Mouse (Mus musculus) heart, embryonic 13.5 days (tissue): ENCODE data around the gene Zfp420. TPM values are rescaled to one million over a fixed set of nuclear protein-coding genes. Genes with fewer than 3 reads are reported as not detected.
"Not testable (repeated sequence)": the region's sequence is repeated elsewhere in the genome, so short reads cannot be mapped to it uniquely, and the experiment has no call there.

Experiments used
- ATAC-seq: fragments of 200-750 bp; cut with Nextera tagmentation; 2 replicates; pipeline ENCODE4 v1.8.0; 2017; ENCODE audit warnings: moderate TSS enrichment; ENCODE audit not compliant: insufficient number of reproducible peaks, low FRiP score, low TSS enrichment; ENCODE audit errors: extremely low read depth
- H3K27ac ChIP-seq: fragments of 300-500 bp; sonication (generic); replicated peaks from 2 replicates; pipeline ENCODE4 v1.5.1; 2015; ENCODE audit warnings: moderate library complexity, mild to moderate bottlenecking, inconsistent platforms
- H3K27me3 ChIP-seq: fragments of 300-500 bp; sonication (generic); replicated peaks from 2 replicates; pipeline ENCODE4 v1.6.1; 2015; ENCODE audit warnings: mild to moderate bottlenecking, inconsistent platforms
- H3K36me3 ChIP-seq: fragments of 300-500 bp; sonication (generic); 2 replicates; pipeline ENCODE4 v1.6.1; 2015; ENCODE audit warnings: mild to moderate bottlenecking, inconsistent platforms
- H3K4me1 ChIP-seq: fragments of 300-500 bp; sonication (generic); 2 replicates; pipeline ENCODE4 v1.6.1; 2015; ENCODE audit warnings: inconsistent platforms
- H3K4me2 ChIP-seq: fragments of 300-500 bp; sonication (generic); 2 replicates; pipeline ENCODE4 v1.6.1; 2015; ENCODE audit warnings: inconsistent platforms, mild to moderate bottlenecking, moderate library complexity
- H3K4me3 ChIP-seq: fragments of 300-500 bp; sonication (generic); 2 replicates; pipeline ENCODE4 v1.5.1; 2015; ENCODE audit warnings: moderate library complexity, mild to moderate bottlenecking, inconsistent platforms
- H3K9ac ChIP-seq: fragments of 300-500 bp; sonication (generic); 2 replicates; pipeline ENCODE4 v1.6.1; 2015; ENCODE audit warnings: inconsistent platforms, mild to moderate bottlenecking, moderate library complexity
- H3K9me3 ChIP-seq: fragments of 300-500 bp; sonication (generic); 2 replicates; pipeline ENCODE4 v1.6.1; 2016; ENCODE audit warnings: inconsistent platforms
- WGBS: fragments of 180-500 bp; shearing (Covaris S2); methylation state at CpG from one replicate; pipeline ENCODE4 v1.1.7; 2015; ENCODE audit warnings: mixed read lengths; 5-methylcytosine and 5-hydroxymethylcytosine counted together
- polyA plus RNA-seq: library from polyadenylated mRNA; unstranded; fragments of >200 nt; fragmentation: Nextera tagmentation; extraction: Ambion mirVana; gene quantifications from 2 replicates; pipeline ENCODE4 v1.2.1, GENCODE M21; 2015

Zfp420 gene
- polyA plus RNA-seq, 1 experiment from 2014 or later = 3.0 TPM

DNA sequence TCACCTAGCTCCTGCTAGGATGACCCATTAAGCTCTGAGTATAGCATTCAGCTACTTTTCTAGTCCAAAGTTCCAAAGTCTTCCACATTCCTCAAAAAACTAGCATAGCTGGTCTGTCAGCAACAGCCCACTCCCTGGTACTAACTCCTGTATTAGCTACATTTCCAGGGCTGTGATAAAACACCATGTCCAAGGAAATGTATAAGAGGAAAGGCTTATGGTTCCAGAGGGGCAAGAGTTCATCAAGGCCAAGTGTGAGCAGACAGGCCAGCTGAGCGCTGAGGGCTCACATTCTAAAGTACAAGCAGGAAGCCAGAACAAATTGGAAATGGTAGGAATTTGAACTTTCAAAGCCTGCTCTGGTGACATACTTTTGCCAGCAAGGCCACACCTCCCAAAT, 17.7 kb upstream of the Zfp420 start:
- Histone ChIP-seq H3K4me2 (no peak overlapping the region), H3K9me3 (no peaks in the 10 kb centered on the region), H3K4me3 (no peak overlapping the region), H3K36me3 (peaks cover 35% of the 10 kb centered on the region), H3K27ac (no peak overlapping the region), H3K9ac (no peak overlapping the region), H3K4me1 (no peaks in the 10 kb centered on the region), H3K27me3 (no peaks in the 10 kb centered on the region)
- WGBS = 75% methylated on average over 1 of the region's 1 CpGs
- no peak for ATAC-seq

DNA sequence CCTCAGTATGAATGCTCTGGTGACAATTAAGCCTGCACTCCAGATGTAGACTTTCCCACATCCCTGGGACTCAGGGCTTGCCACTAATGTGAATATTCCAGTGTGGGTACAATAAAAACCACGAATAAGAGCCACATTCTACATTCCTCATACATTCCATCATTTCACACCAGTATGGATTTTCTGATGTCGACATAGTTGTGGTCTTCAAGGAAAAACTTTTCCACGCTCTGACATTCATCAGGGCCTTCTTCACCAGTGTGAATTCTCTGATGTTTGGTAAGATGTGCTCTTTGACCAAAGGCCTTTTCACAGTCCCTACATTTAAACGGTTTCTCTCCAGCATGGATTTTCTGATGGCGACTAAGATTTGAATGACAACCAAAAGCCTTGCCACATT, 15.2 kb upstream of the Zfp420 start:
- H3K9ac ChIP-seq = no peak overlapping the region
- peaks cover 55% of the 10 kb centered on the region for H3K36me3 ChIP-seq
- no peak overlapping the region for H3K4me3 ChIP-seq
- H3K27me3 ChIP-seq = no peaks in the 10 kb centered on the region
- 78% methylated on average over 5 of the region's 5 CpGs for WGBS
- H3K4me1 ChIP-seq = no peaks in the 10 kb centered on the region
- no peak overlapping the region for H3K4me2 ChIP-seq
- ATAC-seq = no peak
- H3K9me3 ChIP-seq = no peaks in the 10 kb centered on the region
- H3K27ac ChIP-seq = no peak overlapping the region

DNA sequence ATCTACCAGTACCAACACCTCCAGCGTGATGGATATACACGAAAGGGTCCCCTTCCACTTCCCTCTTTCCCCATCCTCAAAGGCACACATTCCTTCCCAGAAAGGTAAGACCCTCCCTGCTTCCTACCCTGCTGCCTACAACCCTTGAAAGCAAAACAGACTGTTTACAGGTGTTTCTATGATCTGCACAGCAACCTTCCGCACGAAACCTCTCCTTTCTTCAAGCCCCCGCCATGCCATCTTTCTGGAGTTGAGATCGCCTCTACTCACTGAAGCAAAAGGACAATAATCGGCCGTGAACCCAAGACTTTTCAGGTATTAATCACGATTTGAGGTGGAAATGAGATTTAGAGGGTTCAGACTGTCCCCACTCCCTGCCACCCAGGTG, 7.0 kb upstream of the Zfp420 start:
- no peaks in the 10 kb centered on the region for H3K27me3 ChIP-seq
- H3K27ac ChIP-seq = no peak overlapping the region
- WGBS = 45% methylated on average over 9 of the region's 9 CpGs
- H3K4me1 ChIP-seq = peaks cover 5% of the 10 kb centered on the region; the same call in 1 of the 2 replicates
- H3K4me2 ChIP-seq = peak overlapping the region; percentile 69
- peaks cover 21% of the 10 kb centered on the region; the same call in 1 of the 2 replicates for H3K36me3 ChIP-seq
- no peaks in the 10 kb centered on the region for H3K9me3 ChIP-seq
- peak overlapping the region; percentile 55 for H3K4me3 ChIP-seq
- ATAC-seq = no peak
- peak overlapping the region; percentile 67 for H3K9ac ChIP-seq

DNA sequence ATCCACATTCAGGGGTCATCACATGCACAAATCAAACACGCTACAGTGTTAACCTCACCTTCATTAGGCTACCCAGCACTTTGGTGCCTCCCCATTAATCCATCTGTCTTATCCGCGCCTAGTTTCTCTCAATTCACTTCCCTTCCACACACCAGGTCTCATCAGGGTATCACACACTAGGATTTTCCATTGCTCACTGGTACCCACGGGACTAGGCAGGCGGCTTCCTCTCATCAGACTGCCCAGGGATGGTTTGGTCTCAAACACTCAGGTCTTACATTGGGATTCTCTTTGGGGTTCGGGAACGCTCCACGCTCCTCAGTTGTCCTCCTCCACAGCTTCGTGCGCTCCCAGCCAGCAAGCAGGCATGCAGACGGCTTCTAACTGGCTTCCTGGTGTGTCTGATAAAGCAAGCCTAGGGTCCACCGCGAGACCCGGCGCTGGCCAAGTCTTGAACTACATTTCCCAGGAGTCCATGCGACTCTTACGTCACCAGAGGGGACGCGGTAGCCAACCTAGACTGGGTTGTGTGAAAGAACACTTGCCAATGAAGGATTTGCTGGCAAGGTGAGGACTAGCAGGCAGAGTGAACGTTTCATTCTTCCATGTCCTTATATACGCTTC, 6.4 kb upstream of the Zfp420 start, which contains the start of gene Zfp940:
Zfp940 (minus strand) TSS at position 451 of the 624 bp plus-strand sequence.
- no peaks in the 10 kb centered on the region for H3K27me3 ChIP-seq
- H3K4me3 ChIP-seq = peak within 1 kb of the TSS; percentile 55
- H3K9ac ChIP-seq = peak within 1 kb of the TSS; percentile 67
- H3K4me2 ChIP-seq = peak within 1 kb of the TSS; percentile 69
- ATAC-seq = peak; percentile 88
- H3K27ac ChIP-seq = no peak within 1 kb of the TSS
- peaks cover 18% of the 10 kb centered on the region; the same call in 1 of the 2 replicates for H3K36me3 ChIP-seq
- no peaks in the 10 kb centered on the region for H3K9me3 ChIP-seq
- WGBS = 1% methylated on average over 21 of the region's 21 CpGs
- peaks cover 5% of the 10 kb centered on the region; the same call in 1 of the 2 replicates for H3K4me1 ChIP-seq

DNA sequence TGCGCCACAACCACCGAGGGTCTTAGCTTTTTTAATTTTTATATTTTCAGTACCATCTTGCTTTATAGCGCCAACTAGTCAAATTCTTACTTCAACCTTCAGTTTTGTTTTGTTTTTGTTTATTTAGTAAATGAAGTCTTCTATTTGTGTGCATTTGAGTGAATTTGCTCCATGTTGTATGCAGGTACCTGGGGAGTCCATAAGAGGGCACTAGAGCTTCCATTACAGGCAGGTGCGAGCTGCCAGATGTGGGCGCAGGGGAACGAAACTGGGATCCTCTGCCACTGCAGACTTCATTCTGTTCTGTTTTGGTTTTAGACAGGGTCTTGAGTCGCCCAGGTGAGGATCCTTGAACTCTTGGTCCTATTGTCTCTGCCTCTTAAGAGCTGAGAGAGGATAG, 1.9 kb downstream of the Zfp420 start:
- WGBS = 85% methylated on average over 7 of the region's 7 CpGs

DNA sequence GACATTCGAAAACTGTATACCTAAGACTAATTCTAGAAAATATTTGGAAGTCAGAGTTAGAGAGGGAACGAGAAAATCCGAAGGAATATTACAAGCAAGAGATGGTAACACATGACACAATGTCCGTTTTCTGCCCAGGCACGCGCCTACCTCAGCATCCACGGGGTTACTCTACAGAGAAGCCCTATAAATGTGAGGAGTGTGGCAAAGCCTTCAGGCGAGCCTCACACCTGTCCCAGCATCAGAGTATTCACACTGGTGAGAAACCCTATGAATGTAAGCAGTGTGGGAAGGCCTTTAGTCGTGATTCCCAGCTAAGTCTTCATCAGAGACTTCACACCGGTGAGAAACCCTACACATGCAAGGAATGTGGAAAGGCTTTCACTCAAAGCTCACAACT, 14.5 kb downstream of the Zfp420 start:
- no peaks in the 10 kb centered on the region for H3K27me3 ChIP-seq
- no peak for ATAC-seq
- H3K4me3 ChIP-seq = no peak overlapping the region
- H3K9me3 ChIP-seq = peaks cover 58% of the 10 kb centered on the region
- WGBS = 90% methylated on average over 10 of the region's 10 CpGs
- peaks cover 61% of the 10 kb centered on the region for H3K36me3 ChIP-seq
- no peak overlapping the region for H3K27ac ChIP-seq
- no peak overlapping the region for H3K4me2 ChIP-seq
- H3K9ac ChIP-seq = no peak overlapping the region
- no peaks in the 10 kb centered on the region for H3K4me1 ChIP-seq

More for the DNA sequence above, 1.9 kb downstream of the Zfp420 start:
- no peaks in the 10 kb centered on the region for H3K9me3 ChIP-seq
- H3K4me3 ChIP-seq = no peak overlapping the region
- H3K4me2 ChIP-seq = no peak overlapping the region
- no peaks in the 10 kb centered on the region for H3K27me3 ChIP-seq
- peaks cover 7% of the 10 kb centered on the region for H3K4me1 ChIP-seq
- H3K27ac ChIP-seq = no peak overlapping the region
- peaks cover 5% of the 10 kb centered on the region; the same call in 1 of the 2 replicates for H3K36me3 ChIP-seq
- ATAC-seq = no peak; the same call in 1 of the 2 replicates
- no peak overlapping the region for H3K9ac ChIP-seq

DNA sequence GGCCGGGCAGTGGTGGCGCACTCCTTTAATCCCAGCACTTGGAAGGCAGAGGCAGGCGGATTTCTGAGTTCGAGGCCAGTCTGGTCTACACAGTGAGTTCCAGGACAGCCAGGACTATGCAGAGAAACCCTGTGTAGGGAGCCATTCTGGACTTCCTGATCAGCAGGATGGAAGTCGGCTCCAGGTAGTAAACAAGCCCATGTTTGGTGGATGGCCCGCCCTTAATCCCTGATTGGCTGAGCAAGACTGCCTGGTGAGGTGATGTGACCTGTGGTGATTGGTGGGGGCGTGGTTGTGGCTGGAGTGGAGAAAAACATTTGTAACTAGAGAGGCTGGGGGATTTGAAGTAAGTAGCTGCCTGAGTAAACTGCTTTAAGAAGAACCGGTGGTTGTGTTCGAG, 17.8 kb downstream of the Zfp420 start:
- not testable (repeated sequence) for ATAC-seq
- WGBS = 92% methylated on average over 9 of the region's 9 CpGs

DNA sequence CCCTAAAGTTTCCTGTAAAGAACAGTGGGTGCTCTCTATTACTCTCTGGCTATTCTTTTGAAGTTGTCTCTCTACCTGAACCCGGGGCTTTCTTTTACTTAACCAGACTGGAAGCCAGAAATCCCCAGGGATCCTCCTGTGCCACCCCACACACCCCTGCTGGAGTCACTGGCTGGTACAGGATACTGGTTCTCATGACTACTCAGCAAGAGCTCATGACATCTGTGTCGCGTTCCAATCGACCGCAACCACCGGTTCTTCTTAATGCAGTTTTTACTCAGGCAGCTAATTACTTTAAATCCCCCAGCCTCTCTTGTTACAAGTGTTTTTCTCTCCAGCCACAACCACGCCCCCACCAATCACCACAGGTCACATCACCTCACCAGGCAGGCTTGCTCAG, 20.3 kb downstream of the Zfp420 start:
- Histone ChIP-seq H3K27ac (no peak overlapping the region), H3K9me3 (peaks cover 43% of the 10 kb centered on the region), H3K4me1 (no peaks in the 10 kb centered on the region), H3K9ac (no peak overlapping the region), H3K36me3 (peaks cover 28% of the 10 kb centered on the region), H3K4me2 (no peak overlapping the region), H3K27me3 (no peaks in the 10 kb centered on the region), H3K4me3 (no peak overlapping the region)
- no peak for ATAC-seq
- 80% methylated on average over 7 of the region's 7 CpGs for WGBS

More for the DNA sequence above, 17.8 kb downstream of the Zfp420 start:
- not testable (repeated sequence) for H3K27me3 ChIP-seq, H3K4me1 ChIP-seq, H3K4me3 ChIP-seq, H3K4me2 ChIP-seq, H3K27ac ChIP-seq, H3K9ac ChIP-seq
- peaks cover 41% of the 10 kb centered on the region for H3K9me3 ChIP-seq
- H3K36me3 ChIP-seq = peaks cover 50% of the 10 kb centered on the region

DNA sequence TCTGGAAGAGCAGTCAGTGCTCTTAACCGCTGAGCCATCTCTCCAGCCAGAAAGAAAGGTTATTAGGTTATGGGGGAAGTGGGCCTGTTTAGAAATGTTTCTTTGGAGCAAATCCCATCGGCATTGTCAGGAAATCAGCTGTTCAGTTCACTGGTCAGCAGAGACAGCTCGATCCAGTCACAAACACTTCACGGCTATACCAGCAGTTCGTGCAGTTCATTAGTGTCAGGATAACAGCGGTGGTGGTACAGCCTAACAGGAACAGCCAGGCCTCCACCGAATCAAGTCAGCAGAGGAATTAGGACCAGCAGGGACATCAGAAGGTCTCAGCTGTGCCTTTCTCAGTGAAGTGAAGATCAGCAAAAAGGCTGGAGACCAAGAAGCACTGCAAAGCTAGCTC, 21.1 kb downstream of the Zfp420 start:
- no peak overlapping the region for H3K4me3 ChIP-seq
- WGBS = 79% methylated on average over 7 of the region's 7 CpGs
- no peaks in the 10 kb centered on the region for H3K27me3 ChIP-seq
- H3K9ac ChIP-seq = no peak overlapping the region
- H3K27ac ChIP-seq = no peak overlapping the region
- H3K4me1 ChIP-seq = no peaks in the 10 kb centered on the region
- H3K9me3 ChIP-seq = peaks cover 41% of the 10 kb centered on the region
- no peak for ATAC-seq
- peaks cover 20% of the 10 kb centered on the region for H3K36me3 ChIP-seq
- no peak overlapping the region for H3K4me2 ChIP-seq

DNA sequence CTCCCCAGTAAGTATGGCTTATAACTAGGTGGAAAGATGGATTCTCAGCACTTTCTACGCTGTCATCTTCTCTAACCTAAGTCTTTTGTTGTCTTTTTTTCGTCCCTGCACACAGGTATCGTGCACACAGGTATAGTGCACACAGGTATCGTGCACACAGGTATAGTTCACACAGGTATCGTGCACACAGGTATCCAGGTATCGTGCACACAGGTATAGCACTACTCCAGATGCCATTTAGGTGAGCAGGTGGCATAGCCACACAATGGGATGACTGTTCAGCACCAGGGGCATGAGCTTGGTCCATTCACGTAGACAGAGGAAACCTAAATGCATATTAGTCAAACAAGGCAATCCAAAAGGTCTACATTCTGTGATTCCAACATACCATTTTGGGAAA, 30.7 kb downstream of the Zfp420 start:
- Histone ChIP-seq H3K27me3 (no peaks in the 10 kb centered on the region), H3K36me3 (peaks cover 57% of the 10 kb centered on the region), H3K9ac (no peak overlapping the region), H3K9me3 (peaks cover 74% of the 10 kb centered on the region), H3K4me1 (no peaks in the 10 kb centered on the region), H3K4me3 (no peak overlapping the region), H3K4me2 (no peak overlapping the region), H3K27ac (no peak overlapping the region)
- 91% methylated on average over 7 of the region's 7 CpGs for WGBS
- ATAC-seq = no peak

DNA sequence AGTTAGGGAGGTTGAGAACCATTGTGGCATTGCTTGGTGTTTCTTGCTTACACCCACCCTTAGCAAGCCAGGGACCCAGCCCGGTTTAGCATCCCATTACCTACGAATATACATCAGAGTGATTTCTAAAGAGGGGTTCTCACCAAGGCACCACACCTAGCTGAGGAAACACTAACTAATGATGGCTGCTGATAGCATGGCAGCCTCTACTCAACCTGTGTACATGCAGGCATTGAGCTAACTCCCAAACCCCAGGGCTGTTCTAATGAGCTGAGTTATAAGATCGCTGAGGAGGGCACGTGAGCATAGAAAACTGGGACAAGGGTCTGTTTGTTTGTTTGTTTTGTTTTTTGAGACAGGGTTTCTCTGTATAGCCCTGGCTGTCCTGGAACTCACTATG, 33.0 kb downstream of the Zfp420 start:
- H3K9ac ChIP-seq = no peak overlapping the region

DNA sequence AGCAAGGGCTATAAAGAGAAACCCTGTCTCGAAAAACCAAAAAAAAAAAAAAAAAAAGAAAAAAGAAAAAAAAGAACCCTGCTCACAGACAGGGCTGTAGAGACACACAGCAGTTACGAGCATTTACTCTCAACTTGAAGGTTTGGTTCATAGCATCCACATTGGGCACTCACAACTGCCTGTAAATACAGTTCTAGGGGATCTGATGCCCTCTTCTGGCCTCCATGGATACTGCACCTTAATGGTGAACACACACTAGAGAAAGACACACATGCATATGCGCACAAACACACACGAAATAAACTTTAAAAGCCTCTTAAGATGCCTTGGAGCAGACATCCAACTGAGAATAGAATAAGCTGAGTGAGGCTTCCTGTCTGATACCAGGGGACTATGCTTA, 38.6 kb downstream of the Zfp420 start:
- H3K4me1 ChIP-seq = no peaks in the 10 kb centered on the region
- no peak overlapping the region for H3K9ac ChIP-seq
- ATAC-seq = no peak
- H3K4me3 ChIP-seq = no peak overlapping the region
- H3K27me3 ChIP-seq = no peaks in the 10 kb centered on the region
- peaks cover 36% of the 10 kb centered on the region for H3K9me3 ChIP-seq
- no peak overlapping the region for H3K27ac ChIP-seq
- 90% methylated on average over 4 of the region's 4 CpGs for WGBS
- no peak overlapping the region for H3K4me2 ChIP-seq
- H3K36me3 ChIP-seq = peaks cover 96% of the 10 kb centered on the region

More for the DNA sequence above, 33.0 kb downstream of the Zfp420 start:
- Histone ChIP-seq H3K27me3 (no peaks in the 10 kb centered on the region), H3K27ac (no peak overlapping the region), H3K4me3 (no peak overlapping the region), H3K36me3 (peaks cover 79% of the 10 kb centered on the region), H3K4me1 (no peaks in the 10 kb centered on the region), H3K9me3 (peaks cover 60% of the 10 kb centered on the region), H3K4me2 (no peak overlapping the region)
- no peak for ATAC-seq
- WGBS = 94% methylated on average over 4 of the region's 4 CpGs
